Mouse (Mus musculus) heart, postnatal 0 days (tissue): ENCODE results near the gene Bsg.

Experiments
- CTCF ChIP-seq: IDR thresholded peaks from 2 replicates; pipeline ENCODE4 v1.5.1; 2016; ENCODE audit warnings: antibody characterized with exemption, control low read depth, low read depth
- EP300 ChIP-seq: IDR thresholded peaks from 2 replicates; pipeline ENCODE4 v1.6.1; 2016; ENCODE audit warnings: antibody characterized with exemption, low read depth

DNA sequence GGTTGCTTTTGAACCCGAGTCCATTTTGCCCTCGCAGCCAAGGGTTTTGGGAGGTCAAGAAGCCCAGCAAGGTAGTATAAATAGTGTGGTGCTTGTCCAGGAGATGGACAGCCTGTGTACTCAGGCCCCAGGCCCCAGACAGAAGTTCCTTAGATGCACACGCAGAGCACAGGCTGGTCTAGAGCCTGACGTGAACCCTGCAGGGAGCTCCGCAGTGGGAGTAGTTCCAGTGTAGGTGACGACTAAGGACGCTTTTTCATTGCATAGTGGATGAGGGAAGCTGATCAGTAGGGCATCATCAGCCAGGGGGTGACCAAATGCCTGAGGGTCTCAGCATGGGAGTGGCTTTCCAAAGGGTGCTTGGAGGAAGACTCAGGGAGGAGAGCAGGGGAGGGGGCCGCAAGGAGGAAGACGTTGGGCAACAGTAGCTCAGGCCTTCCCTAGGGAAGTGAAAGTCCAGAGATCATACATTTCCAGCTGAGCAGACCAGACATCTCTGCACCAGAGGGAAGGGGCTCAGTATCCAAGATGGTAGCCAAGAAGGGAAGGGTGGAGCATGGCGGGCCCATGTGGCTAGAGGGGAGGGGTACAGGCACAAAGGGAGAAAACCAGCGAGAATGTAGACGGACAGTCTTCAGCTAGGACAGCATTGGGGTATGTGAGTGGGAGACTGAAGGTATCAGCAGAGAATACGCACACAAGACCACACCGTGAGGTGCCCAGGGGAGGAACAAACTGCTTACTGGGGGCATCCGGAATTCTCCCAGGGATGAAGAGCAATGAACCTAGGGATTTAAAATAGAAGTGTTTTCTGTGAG, 34.0 kb upstream of the Bsg start:
- no peak for TF ChIP-seq CTCF
- TF ChIP-seq EP300, result no peak
